Mouse (Mus musculus): Measurements from ENCODE around the gene Sept11. TPM values are rescaled to one million over a fixed set of nuclear protein-coding genes. Genes with fewer than 3 reads are reported as not detected.

The Sept11 gene
- polyA plus RNA-seq, 1 experiment, result 428 TPM

DNA sequence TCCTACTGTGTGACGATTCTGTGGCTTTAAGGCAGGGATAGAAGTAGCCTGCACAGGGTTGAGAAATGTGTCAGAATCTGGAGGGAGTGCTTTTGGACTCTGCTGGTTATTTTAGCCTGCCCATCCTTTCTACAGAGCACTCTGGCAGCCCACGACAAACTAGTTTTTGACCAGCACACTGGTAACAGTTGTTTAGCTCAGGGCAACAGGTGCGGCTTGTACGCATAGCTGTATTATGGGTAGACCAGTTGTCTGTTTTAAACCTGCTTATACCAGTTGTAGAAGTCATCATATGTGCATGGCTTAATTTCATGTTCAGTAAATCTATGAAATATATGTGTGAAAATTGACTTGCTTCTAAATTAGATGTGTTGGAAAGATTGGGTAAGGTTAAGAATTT lies 12.8 kb downstream of the Sept11 start:
- H3K27ac ChIP-seq (ENCODE audit: insufficient read depth, low read length), result peak overlapping the region; percentile 80

GRCm38 (mm10) chr5:93108703-93109102 lies 15.5 kb downstream of the Sept11 start:
- TF ChIP-seq POLR2A (IDR thresholded peaks at IDR 0.05; ENCODE audit: low read depth, low read length), result no peak
- no peak for TF ChIP-seq CTCF (IDR thresholded peaks at IDR 0.05; ENCODE audit: borderline replicate concordance, insufficient read depth, low read length)

More for the DNA sequence above, 12.8 kb downstream of the Sept11 start:
- Histone ChIP-seq H3K4me1 (ENCODE audit: control insufficient read depth, insufficient read depth, low read length) (peaks cover 25% of the 10 kb centered on the region), H3K4me3 (ENCODE audit: insufficient read depth, low read length) (no peak overlapping the region)
- TF ChIP-seq POLR2A (IDR thresholded peaks at IDR 0.05; ENCODE audit: low read depth, low read length), result no peak
- TF ChIP-seq CTCF (IDR thresholded peaks at IDR 0.05; ENCODE audit: borderline replicate concordance, insufficient read depth, low read length), result no peak

DNA sequence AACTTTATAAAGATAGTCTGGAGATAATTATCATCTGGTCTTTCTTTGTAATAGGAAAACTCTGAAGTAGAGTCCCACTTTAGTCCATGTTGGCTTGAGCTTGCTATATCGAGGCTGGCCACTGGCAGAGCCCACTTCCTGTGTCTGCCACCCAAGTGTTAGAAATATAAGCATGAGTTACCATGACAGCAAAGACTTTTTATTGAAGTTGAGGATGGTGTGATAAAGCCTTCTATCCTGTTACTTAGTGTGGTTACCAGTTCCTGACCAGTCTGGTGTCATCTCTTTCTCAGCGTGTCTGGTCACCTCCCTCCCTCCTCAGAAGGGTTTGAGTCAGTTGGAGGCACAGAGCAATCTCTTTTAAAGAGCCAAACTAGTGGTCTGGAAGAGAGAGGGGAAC lies 16.3 kb downstream of the Sept11 start:
- no peak for TF ChIP-seq POLR2A (IDR thresholded peaks at IDR 0.05; ENCODE audit: low read depth, low read length)
- no peak for TF ChIP-seq CTCF (IDR thresholded peaks at IDR 0.05; ENCODE audit: borderline replicate concordance, insufficient read depth, low read length)
- Histone ChIP-seq H3K4me3 (ENCODE audit: insufficient read depth, low read length) (no peak overlapping the region), H3K27ac (ENCODE audit: insufficient read depth, low read length) (no peak overlapping the region), H3K4me1 (ENCODE audit: control insufficient read depth, insufficient read depth, low read length) (peaks cover 7% of the 10 kb centered on the region)

More at GRCm38 (mm10) chr5:93108703-93109102, 15.5 kb downstream of the Sept11 start:
- no peak overlapping the region for H3K27ac ChIP-seq (ENCODE audit: insufficient read depth, low read length)
- H3K4me3 ChIP-seq (ENCODE audit: insufficient read depth, low read length), result no peak overlapping the region
- H3K4me1 ChIP-seq (ENCODE audit: control insufficient read depth, insufficient read depth, low read length), result peaks cover 14% of the 10 kb centered on the region

DNA sequence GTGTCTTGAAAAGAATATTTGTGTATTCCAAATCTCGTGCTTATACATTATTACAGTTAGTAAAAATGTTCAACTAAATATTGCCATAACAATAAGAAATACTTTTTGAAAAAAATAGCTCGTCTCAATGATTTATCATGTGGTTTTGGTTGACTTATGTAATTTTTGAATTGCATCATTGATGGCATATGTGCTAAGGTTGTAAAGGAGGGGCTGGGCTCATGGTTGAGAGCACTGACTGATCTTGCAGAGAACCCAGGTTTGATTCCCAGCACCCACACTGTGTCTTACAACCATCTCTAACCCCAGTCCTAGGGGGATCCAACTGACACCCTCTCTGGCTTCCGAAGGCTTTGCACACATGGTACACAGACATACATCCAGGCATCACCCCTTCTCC lies 19.1 kb downstream of the Sept11 start:
- no peak overlapping the region; the same call in 1 of the 2 replicates for H3K27ac ChIP-seq (ENCODE audit: insufficient read depth, low read length)
- TF ChIP-seq POLR2A (IDR thresholded peaks at IDR 0.05; ENCODE audit: low read depth, low read length), result no peak
- TF ChIP-seq CTCF (IDR thresholded peaks at IDR 0.05; ENCODE audit: borderline replicate concordance, insufficient read depth, low read length), result no peak
- no peak overlapping the region for H3K4me3 ChIP-seq (ENCODE audit: insufficient read depth, low read length)
- H3K4me1 ChIP-seq (ENCODE audit: control insufficient read depth, insufficient read depth, low read length), result peaks cover 8% of the 10 kb centered on the region; the same call in 1 of the 2 replicates

- TF ChIP-seq CTCF (IDR thresholded peaks at IDR 0.05; ENCODE audit: borderline replicate concordance, insufficient read depth, low read length), result no peak
- no peak for TF ChIP-seq POLR2A (IDR thresholded peaks at IDR 0.05; ENCODE audit: low read depth, low read length)
- H3K4me1 ChIP-seq (ENCODE audit: control insufficient read depth, insufficient read depth, low read length), result peaks cover 8% of the 10 kb centered on the region; the same call in 1 of the 2 replicates
- H3K27ac ChIP-seq (ENCODE audit: insufficient read depth, low read length), result peak overlapping the region; percentile 35
- H3K4me3 ChIP-seq (ENCODE audit: insufficient read depth, low read length), result no peak overlapping the region
Measured at GRCm38 (mm10) chr5:93113517-93113916, 20.3 kb downstream of the Sept11 start.

- Histone ChIP-seq H3K4me3 (ENCODE audit: insufficient read depth, low read length) (no peak overlapping the region), H3K27ac (ENCODE audit: insufficient read depth, low read length) (peak overlapping the region; percentile 35), H3K4me1 (ENCODE audit: control insufficient read depth, insufficient read depth, low read length) (peaks cover 6% of the 10 kb centered on the region; the same call in 1 of the 2 replicates)
- TF ChIP-seq POLR2A (IDR thresholded peaks at IDR 0.05; ENCODE audit: low read depth, low read length) (no peak), CTCF (IDR thresholded peaks at IDR 0.05; ENCODE audit: borderline replicate concordance, insufficient read depth, low read length) (no peak)
Measured at GRCm38 (mm10) chr5:93114515-93114914, 21.3 kb downstream of the Sept11 start.

DNA sequence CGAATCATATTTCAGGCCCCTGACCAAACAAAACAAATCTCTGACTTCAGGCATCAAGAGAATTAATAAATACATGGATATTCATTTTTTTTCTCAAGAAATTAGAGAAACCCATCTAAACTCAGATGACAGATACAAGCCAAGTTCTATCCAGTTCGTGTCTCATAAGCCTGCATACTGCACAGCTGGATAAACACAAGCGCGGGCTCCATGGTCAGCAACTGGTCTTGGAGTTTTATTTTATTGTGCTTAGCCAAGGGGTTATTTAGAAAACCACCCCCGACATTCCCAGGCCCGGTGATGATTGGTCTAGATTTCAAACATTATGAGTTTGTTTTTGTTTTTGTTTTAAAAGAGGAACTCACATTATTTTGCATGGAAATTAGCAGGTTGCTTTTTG lies 21.8 kb downstream of the Sept11 start:
- H3K4me3 ChIP-seq (ENCODE audit: insufficient read depth, low read length), result no peak overlapping the region
- peak overlapping the region; percentile 35 for H3K27ac ChIP-seq (ENCODE audit: insufficient read depth, low read length)
- peaks cover 9% of the 10 kb centered on the region for H3K4me1 ChIP-seq (ENCODE audit: control insufficient read depth, insufficient read depth, low read length)
- TF ChIP-seq CTCF (IDR thresholded peaks at IDR 0.05; ENCODE audit: borderline replicate concordance, insufficient read depth, low read length) (no peak), POLR2A (IDR thresholded peaks at IDR 0.05; ENCODE audit: low read depth, low read length) (no peak)

- Histone ChIP-seq H3K27ac (ENCODE audit: insufficient read depth, low read length) (peak overlapping the region; percentile 35), H3K4me3 (ENCODE audit: insufficient read depth, low read length) (no peak overlapping the region), H3K4me1 (ENCODE audit: control insufficient read depth, insufficient read depth, low read length) (peaks cover 12% of the 10 kb centered on the region)
- TF ChIP-seq CTCF (IDR thresholded peaks at IDR 0.05; ENCODE audit: borderline replicate concordance, insufficient read depth, low read length), result no peak
- no peak for TF ChIP-seq POLR2A (IDR thresholded peaks at IDR 0.05; ENCODE audit: low read depth, low read length)
Measured at GRCm38 (mm10) chr5:93115854-93116253, 22.6 kb downstream of the Sept11 start.

GRCm38 (mm10) chr5:93117648-93118047 lies 24.4 kb downstream of the Sept11 start:
- Histone ChIP-seq H3K27ac (ENCODE audit: insufficient read depth, low read length) (no peak overlapping the region), H3K4me1 (ENCODE audit: control insufficient read depth, insufficient read depth, low read length) (peaks cover 21% of the 10 kb centered on the region), H3K4me3 (ENCODE audit: insufficient read depth, low read length) (no peak overlapping the region)
- TF ChIP-seq CTCF (IDR thresholded peaks at IDR 0.05; ENCODE audit: borderline replicate concordance, insufficient read depth, low read length) (no peak), POLR2A (IDR thresholded peaks at IDR 0.05; ENCODE audit: low read depth, low read length) (no peak)

DNA sequence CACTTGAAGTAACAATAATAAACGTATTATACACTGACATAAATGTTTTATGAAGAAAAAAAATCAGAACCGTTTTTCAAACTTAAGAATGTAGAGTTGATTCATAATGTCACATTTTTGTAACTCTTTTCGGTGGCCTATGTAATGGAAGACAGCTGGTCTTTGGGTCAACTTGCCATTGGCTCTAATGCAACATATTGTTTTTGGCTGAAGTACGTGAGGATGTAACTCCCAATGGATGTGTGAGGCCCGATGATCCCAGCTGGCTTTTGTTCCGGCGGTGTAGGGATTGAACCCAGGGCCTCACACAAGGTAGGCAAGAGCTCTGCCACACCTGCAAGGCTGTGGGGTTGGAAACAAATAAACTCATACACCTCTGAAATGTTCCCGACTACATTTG lies 28.4 kb downstream of the Sept11 start:
- TF ChIP-seq CTCF (IDR thresholded peaks at IDR 0.05; ENCODE audit: borderline replicate concordance, insufficient read depth, low read length), result no peak
- TF ChIP-seq POLR2A (IDR thresholded peaks at IDR 0.05; ENCODE audit: low read depth, low read length), result no peak
- no peak overlapping the region for H3K4me3 ChIP-seq (ENCODE audit: insufficient read depth, low read length)
- peak overlapping the region; percentile 95 for H3K27ac ChIP-seq (ENCODE audit: insufficient read depth, low read length)
- H3K4me1 ChIP-seq (ENCODE audit: control insufficient read depth, insufficient read depth, low read length), result peaks cover 40% of the 10 kb centered on the region

Measured in embryonic fibroblast, embryonic 13.5 days (primary cell).